Mouse (Mus musculus): ENCODE measurements around the gene Enpp5. TPM values are rescaled to one million over a fixed set of nuclear protein-coding genes. Genes with fewer than 3 reads are reported as not detected.

Gene Enpp5
- polyA plus RNA-seq (2015; fragmentation: Nextera tagmentation; extraction: Ambion mirVana), result 107 and 114 TPM in 2 replicates

DNA sequence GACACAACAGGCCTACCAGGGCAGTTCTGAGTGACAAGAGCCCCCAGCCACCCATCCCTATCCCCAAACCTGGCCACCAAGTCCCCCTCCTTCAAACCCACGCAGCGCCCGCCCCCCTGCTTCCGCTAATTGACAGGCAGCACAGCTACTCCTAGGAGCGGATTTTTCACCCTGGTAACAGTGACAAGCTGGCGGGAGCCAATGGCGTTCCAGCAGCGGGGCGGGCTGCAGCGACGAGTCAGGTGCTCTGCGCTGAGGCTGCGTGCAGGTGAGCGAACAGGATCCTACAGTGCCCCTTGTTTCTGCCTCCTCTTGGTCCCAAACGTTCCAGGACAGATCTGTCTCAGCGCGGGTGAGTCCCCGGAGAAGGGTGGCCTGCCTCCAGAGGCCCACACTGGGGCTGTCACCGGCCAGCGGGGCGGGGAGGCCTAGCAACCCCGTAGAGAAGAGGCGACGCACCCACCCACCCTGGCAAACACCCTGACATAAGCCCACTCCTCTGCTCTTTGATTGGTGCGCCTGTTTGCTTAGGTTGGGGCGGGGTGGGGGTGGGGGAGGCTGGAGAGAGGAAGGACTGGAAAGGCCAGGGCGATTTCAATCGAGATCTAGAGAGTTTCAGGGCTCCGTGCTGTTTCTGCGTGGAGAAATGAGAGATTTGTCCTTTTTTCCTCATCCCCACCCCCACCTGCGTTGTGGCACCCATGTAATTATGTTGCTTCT, at the start of gene Enpp5:
Gene Enpp5, plus strand, starts transcription at position 183 of the 720 bp plus-strand sequence.
- 1% methylated on average over 31 of the region's 31 CpGs for WGBS
- Histone ChIP-seq H3K4me3 (replicated peaks) (peak within 1 kb of the TSS; percentile 73), H3K4me2 (peak within 1 kb of the TSS; percentile 71), H3K27ac (replicated peaks) (peak within 1 kb of the TSS; percentile 94), H3K27me3 (replicated peaks) (no peaks in the 10 kb centered on the region), H3K9ac (replicated peaks) (peak within 1 kb of the TSS; percentile 84), H3K4me1 (peaks cover 30% of the 10 kb centered on the region), H3K36me3 (peaks cover 30% of the 10 kb centered on the region), H3K9me3 (replicated peaks) (no peaks in the 10 kb centered on the region)
- peak; percentile 99 for ATAC-seq (ENCODE audit: low FRiP score)

- H3K4me1 ChIP-seq, result peaks cover 21% of the 10 kb centered on the region
- H3K27me3 ChIP-seq (replicated peaks), result no peaks in the 10 kb centered on the region
- no peak for ATAC-seq (ENCODE audit: low FRiP score)
- no peak overlapping the region for H3K4me3 ChIP-seq (replicated peaks)
- no peak overlapping the region for H3K9ac ChIP-seq (replicated peaks)
- no peaks in the 10 kb centered on the region for H3K9me3 ChIP-seq (replicated peaks)
- WGBS, result 61% methylated on average over 5 of the region's 5 CpGs
- no peak overlapping the region for H3K4me2 ChIP-seq
- no peaks in the 10 kb centered on the region for H3K36me3 ChIP-seq
- H3K27ac ChIP-seq (replicated peaks), result no peak overlapping the region
Observed at GRCm38 (mm10) chr17:44029616-44030015, 49.0 kb upstream of the Enpp5 start.

GRCm38 (mm10) chr17:44030776-44031587, 47.6 kb upstream of the Enpp5 start:
- no peak overlapping the region for H3K4me2 ChIP-seq
- H3K27ac ChIP-seq (replicated peaks), result no peak overlapping the region
- H3K9me3 ChIP-seq (replicated peaks), result no peaks in the 10 kb centered on the region
- no peaks in the 10 kb centered on the region for H3K27me3 ChIP-seq (replicated peaks)
- no peaks in the 10 kb centered on the region for H3K36me3 ChIP-seq
- 49% methylated on average over 3 of the region's 3 CpGs for WGBS
- no peak overlapping the region for H3K9ac ChIP-seq (replicated peaks)
- H3K4me3 ChIP-seq (replicated peaks), result no peak overlapping the region
- peaks cover 16% of the 10 kb centered on the region for H3K4me1 ChIP-seq
- no peak for ATAC-seq (ENCODE audit: low FRiP score)

GRCm38 (mm10) chr17:44035005-44035404, 43.6 kb upstream of the Enpp5 start:
- H3K27me3 ChIP-seq (replicated peaks), result no peaks in the 10 kb centered on the region
- no peak overlapping the region for H3K4me2 ChIP-seq
- no peaks in the 10 kb centered on the region for H3K9me3 ChIP-seq (replicated peaks)
- no peaks in the 10 kb centered on the region for H3K36me3 ChIP-seq
- 0 out of 2 replicates have a peak, but pooled peaks cover 4% of the 10 kb centered on the region for H3K4me1 ChIP-seq
- H3K9ac ChIP-seq (replicated peaks), result no peak overlapping the region
- ATAC-seq (ENCODE audit: low FRiP score), result no peak
- H3K4me3 ChIP-seq (replicated peaks), result no peak overlapping the region
- H3K27ac ChIP-seq (replicated peaks), result no peak overlapping the region
- WGBS, result 96% methylated on average over 1 of the region's 1 CpGs

DNA sequence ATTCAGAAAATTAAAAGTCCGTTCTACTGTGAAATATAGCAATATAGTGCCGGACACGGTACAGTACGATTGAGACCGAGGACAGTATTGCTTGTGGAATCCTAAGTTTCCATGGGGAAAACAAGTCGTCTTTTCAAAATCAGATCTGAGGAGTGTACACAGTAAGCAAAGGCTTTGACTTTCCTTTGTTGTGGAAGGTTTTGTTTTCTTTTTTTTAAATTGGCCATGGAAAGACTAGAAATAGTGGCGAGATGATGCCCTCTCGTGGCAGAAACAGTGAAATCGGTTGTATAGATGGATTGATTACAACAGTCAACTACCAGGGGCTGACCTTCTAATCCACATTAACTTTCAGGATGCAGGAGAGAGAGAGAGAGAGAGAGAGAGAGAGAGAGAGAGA, 40.0 kb upstream of the Enpp5 start:
- Histone ChIP-seq H3K4me3 (replicated peaks) (no peak overlapping the region), H3K4me2 (no peak overlapping the region), H3K4me1 (no peaks in the 10 kb centered on the region), H3K27me3 (replicated peaks) (no peaks in the 10 kb centered on the region), H3K9ac (replicated peaks) (no peak overlapping the region), H3K9me3 (replicated peaks) (no peaks in the 10 kb centered on the region), H3K36me3 (no peaks in the 10 kb centered on the region), H3K27ac (replicated peaks) (no peak overlapping the region)
- ATAC-seq (ENCODE audit: low FRiP score), result no peak; the same call in 1 of the 2 replicates
- 54% methylated on average over 9 of the region's 9 CpGs for WGBS

DNA sequence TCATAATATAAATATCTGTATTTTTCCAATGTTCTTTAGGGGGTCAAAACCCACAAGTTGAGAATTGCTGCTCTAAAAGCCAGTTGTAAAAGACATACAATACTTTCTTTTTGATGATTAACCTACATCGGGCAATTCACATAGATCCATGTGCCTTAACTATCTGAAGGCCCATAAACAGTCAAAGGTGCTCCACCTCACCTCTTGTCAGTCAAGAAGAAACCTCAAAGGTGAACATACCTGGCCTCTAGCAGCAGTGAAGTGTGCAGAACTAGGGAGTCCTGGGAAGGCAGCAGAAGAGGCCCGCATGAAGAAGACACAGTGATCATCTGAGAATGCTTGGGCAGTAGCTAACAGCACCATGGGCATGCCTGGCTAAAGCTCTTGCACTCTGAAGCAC, 38.2 kb upstream of the Enpp5 start:
- WGBS, result 88% methylated on average over 2 of the region's 2 CpGs
- no peak overlapping the region for H3K27ac ChIP-seq (replicated peaks)

DNA sequence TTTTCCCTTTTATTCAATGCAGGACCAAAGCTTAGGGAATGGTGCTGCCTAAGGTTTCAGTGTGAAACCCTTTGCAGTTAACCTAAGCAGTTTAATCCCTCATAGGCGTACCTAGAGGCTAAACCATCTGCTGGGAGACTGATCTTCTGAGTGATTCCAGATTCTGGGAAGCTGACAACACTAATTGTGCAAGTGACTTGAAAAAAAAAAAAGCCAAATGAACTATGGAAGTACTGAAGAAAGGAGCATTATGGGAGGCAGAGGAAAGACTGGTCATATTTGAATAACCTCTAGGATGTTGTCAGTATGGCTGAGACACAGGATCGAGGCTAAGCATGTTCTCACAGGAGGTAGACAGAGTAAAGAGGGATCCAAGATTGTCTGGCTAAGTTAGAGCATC, 36.3 kb upstream of the Enpp5 start:
- H3K4me1 ChIP-seq, result no peaks in the 10 kb centered on the region

More for the DNA sequence above, 38.2 kb upstream of the Enpp5 start:
- H3K9me3 ChIP-seq (replicated peaks), result no peaks in the 10 kb centered on the region
- no peak overlapping the region for H3K9ac ChIP-seq (replicated peaks)
- H3K4me2 ChIP-seq, result no peak overlapping the region
- no peak overlapping the region for H3K4me3 ChIP-seq (replicated peaks)
- H3K27me3 ChIP-seq (replicated peaks), result no peaks in the 10 kb centered on the region
- H3K36me3 ChIP-seq, result no peaks in the 10 kb centered on the region
- H3K4me1 ChIP-seq, result no peaks in the 10 kb centered on the region
- ATAC-seq (ENCODE audit: low FRiP score), result no peak

DNA sequence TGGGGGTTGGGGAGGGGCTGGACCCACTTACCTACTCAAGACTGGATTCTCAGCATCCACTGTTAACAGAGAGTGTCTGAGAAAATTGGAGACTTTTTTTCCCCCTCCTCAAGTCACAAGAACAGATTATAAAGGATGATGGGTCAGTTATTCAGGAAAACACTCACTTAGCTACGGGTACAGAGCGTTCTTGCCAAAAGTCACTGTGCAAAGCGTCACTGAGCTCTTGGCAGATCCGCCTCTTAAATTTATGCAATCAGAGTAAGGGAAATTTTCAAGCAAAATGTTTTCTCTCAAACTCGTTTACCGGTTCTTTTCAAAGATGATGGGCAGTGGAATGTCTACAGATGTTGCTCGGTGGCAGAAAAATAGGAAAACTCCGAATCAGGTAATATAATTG, 35.8 kb upstream of the Enpp5 start:
- Histone ChIP-seq H3K4me2 (no peak overlapping the region), H3K9me3 (replicated peaks) (no peaks in the 10 kb centered on the region), H3K27me3 (replicated peaks) (no peaks in the 10 kb centered on the region), H3K4me3 (replicated peaks) (no peak overlapping the region), H3K4me1 (no peaks in the 10 kb centered on the region), H3K36me3 (no peaks in the 10 kb centered on the region), H3K27ac (replicated peaks) (no peak overlapping the region), H3K9ac (replicated peaks) (no peak overlapping the region)
- WGBS, result 87% methylated on average over 8 of the region's 8 CpGs
- ATAC-seq (ENCODE audit: low FRiP score), result no peak

More for the DNA sequence above, 36.3 kb upstream of the Enpp5 start:
- Histone ChIP-seq H3K36me3 (no peaks in the 10 kb centered on the region), H3K9me3 (replicated peaks) (no peaks in the 10 kb centered on the region), H3K4me2 (no peak overlapping the region), H3K4me3 (replicated peaks) (no peak overlapping the region), H3K27me3 (replicated peaks) (no peaks in the 10 kb centered on the region), H3K27ac (replicated peaks) (no peak overlapping the region), H3K9ac (replicated peaks) (no peak overlapping the region)
- no peak for ATAC-seq (ENCODE audit: low FRiP score)
- WGBS, result 82% methylated on average over 2 of the region's 2 CpGs

GRCm38 (mm10) chr17:44053427-44053826, 25.2 kb upstream of the Enpp5 start:
- H3K4me2 ChIP-seq, result no peak overlapping the region
- H3K36me3 ChIP-seq, result no peaks in the 10 kb centered on the region
- no peak overlapping the region for H3K27ac ChIP-seq (replicated peaks)
- no peak overlapping the region for H3K4me3 ChIP-seq (replicated peaks)
- 84% methylated on average over 4 of the region's 4 CpGs for WGBS
- no peaks in the 10 kb centered on the region for H3K4me1 ChIP-seq
- H3K27me3 ChIP-seq (replicated peaks), result no peaks in the 10 kb centered on the region
- no peak overlapping the region for H3K9ac ChIP-seq (replicated peaks)
- no peak for ATAC-seq (ENCODE audit: low FRiP score)
- H3K9me3 ChIP-seq (replicated peaks), result no peaks in the 10 kb centered on the region

- no peak overlapping the region for H3K9ac ChIP-seq (replicated peaks)
- no peaks in the 10 kb centered on the region for H3K4me1 ChIP-seq
- no peaks in the 10 kb centered on the region for H3K36me3 ChIP-seq
- WGBS, result 98% methylated on average over 1 of the region's 1 CpGs
- ATAC-seq (ENCODE audit: low FRiP score), result no peak
- H3K4me3 ChIP-seq (replicated peaks), result no peak overlapping the region
- H3K27me3 ChIP-seq (replicated peaks), result no peaks in the 10 kb centered on the region
- H3K9me3 ChIP-seq (replicated peaks), result no peaks in the 10 kb centered on the region
- H3K27ac ChIP-seq (replicated peaks), result no peak overlapping the region
- H3K4me2 ChIP-seq, result no peak overlapping the region
Observed at GRCm38 (mm10) chr17:44057123-44057522, 21.5 kb upstream of the Enpp5 start.

- Histone ChIP-seq H3K36me3 (no peaks in the 10 kb centered on the region), H3K9me3 (replicated peaks) (no peaks in the 10 kb centered on the region), H3K9ac (replicated peaks) (no peak overlapping the region), H3K4me1 (no peaks in the 10 kb centered on the region), H3K27ac (replicated peaks) (no peak overlapping the region), H3K4me2 (no peak overlapping the region), H3K4me3 (replicated peaks) (no peak overlapping the region), H3K27me3 (replicated peaks) (no peaks in the 10 kb centered on the region)
- no peak for ATAC-seq (ENCODE audit: low FRiP score)
Observed at GRCm38 (mm10) chr17:44058145-44058544, 20.5 kb upstream of the Enpp5 start.

GRCm38 (mm10) chr17:44060781-44061180, 17.8 kb upstream of the Enpp5 start:
- H3K4me1 ChIP-seq, result no peaks in the 10 kb centered on the region
- H3K9ac ChIP-seq (replicated peaks), result no peak overlapping the region
- H3K4me2 ChIP-seq, result no peak overlapping the region

More at GRCm38 (mm10) chr17:44060781-44061180, 17.8 kb upstream of the Enpp5 start:
- no peaks in the 10 kb centered on the region for H3K27me3 ChIP-seq (replicated peaks)
- ATAC-seq (ENCODE audit: low FRiP score), result no peak
- no peak overlapping the region for H3K27ac ChIP-seq (replicated peaks)
- no peaks in the 10 kb centered on the region for H3K9me3 ChIP-seq (replicated peaks)
- H3K4me3 ChIP-seq (replicated peaks), result no peak overlapping the region
- H3K36me3 ChIP-seq, result no peaks in the 10 kb centered on the region
- WGBS, result 76% methylated on average over 1 of the region's 1 CpGs

Measured in neural tube, embryonic 15.5 days (tissue).